Mouse (Mus musculus) heart, postnatal 10 days (tissue): ENCODE measurements at regions not wholly inside any gene's neighbourhood (a gene's known extent, or its start where the extent isn't known, plus 50 kb on each side); places are given as distances from the start of the nearest gene placed in this dataset.
"Not testable (repeated sequence)": the region's sequence is repeated elsewhere in the genome, so short reads cannot be mapped to it uniquely, and the experiment has no call there.

Experiments
- DNase-seq, 2 experiments: peaks; one replicate each; pipeline ENCODE4 v3.0.0; 2021
- intact Hi-C: fragments of 180-260 bp; cut with DNase I; formaldehyde crosslinking; loops from one replicate; pipeline ENCODE4 v1.15.1; 2025

DNA sequence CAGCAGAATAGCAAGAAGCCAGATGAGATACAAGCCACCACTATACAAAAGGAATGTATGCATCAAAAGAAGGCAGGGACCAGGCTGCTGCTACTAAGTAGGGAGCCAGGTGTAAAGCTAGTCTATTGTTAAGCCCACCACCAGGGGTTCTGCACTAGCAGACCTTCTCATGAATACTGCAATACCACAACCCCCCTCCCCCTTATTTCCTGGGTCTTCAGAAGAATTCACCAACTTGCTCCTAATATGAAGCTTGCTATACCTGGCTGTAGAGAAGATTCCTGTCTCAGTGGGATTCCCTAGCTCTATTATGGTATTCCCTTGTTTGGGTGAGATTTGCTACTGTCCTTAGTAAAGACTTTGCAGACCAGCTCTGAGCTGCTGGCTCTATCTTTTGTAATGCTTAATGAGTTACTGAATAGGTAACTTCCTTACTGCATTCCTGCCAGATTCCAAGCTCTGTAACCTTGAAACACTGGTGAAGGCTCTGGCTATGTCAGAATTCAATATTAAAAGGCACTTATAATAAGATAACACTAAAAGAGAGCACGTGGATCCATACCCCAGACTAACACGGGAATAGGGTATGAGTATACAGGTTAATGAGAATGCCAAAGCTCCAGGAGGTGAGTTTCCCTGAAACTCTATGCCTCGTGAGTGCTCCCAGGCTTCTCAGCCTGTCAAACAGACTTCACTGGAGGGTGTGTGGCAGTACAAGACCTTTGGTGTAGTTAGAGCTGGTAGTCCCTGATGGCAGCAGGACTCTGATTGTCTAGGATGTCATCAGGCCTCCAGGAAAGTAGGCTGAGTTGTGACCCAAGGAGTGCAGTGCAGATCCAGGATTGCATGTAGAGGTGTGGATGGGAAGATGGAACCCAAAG, 455.5 kb downstream of the Plxdc2 start:
- intact Hi-C loops, DNase-seq: not testable (repeated sequence)

DNA sequence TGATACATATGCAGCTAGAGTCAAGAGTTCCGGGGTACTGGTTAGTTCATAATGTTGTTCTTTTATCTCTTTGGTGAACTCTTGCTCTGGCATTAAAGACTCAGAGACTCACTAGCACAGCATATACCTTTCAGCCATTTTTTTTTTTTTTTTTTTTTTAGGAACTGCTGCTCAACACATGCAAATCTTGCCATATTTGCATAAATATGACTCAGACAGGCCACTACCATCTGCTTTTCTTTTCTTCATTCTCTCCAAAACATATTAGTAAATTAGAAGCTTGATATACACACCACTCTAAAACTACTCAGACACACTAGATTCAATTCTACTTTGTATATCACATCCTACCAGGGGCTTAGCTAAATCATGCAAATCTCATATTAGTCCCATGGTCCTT, 464.3 kb downstream of the Plxdc2 start:
- intact Hi-C loops, result no loop called here
- DNase-seq, result no peak

- DNase-seq, result no peak
- intact Hi-C loops, result no loop called here
Observed at GRCm38 (mm10) chr2:16824681-16825230, 468.7 kb downstream of the Plxdc2 start.

GRCm38 (mm10) chr2:16827266-16827665, 471.2 kb downstream of the Plxdc2 start:
- intact Hi-C loops, result no loop called here
- DNase-seq, result peak; percentile 53 to 68

DNA sequence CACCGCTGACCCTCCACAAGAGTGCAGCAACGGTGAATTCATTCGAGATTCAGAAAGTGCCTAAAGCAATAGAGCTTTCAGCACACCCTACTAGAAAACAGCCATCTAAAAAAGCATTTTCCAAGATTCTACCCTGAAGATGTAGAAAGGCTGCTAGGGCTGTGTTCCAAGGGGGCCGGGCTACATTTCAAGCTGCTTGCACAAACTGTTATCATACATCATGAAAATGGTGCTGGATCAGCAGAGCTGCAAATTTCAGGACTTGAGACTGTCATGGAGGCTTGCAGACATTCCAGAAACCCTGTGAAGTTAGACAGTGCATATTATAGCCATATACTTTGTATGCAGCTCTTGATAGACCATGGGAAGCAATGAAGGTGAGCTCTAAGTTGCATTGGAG, 479.9 kb downstream of the Plxdc2 start:
- DNase-seq, result peak; percentile 30 to 39
- intact Hi-C loops, result no loop called here

- DNase-seq, result no peak
- intact Hi-C loops, result no loop called here
Observed at GRCm38 (mm10) chr2:16838718-16839117, 482.6 kb downstream of the Plxdc2 start.

DNA sequence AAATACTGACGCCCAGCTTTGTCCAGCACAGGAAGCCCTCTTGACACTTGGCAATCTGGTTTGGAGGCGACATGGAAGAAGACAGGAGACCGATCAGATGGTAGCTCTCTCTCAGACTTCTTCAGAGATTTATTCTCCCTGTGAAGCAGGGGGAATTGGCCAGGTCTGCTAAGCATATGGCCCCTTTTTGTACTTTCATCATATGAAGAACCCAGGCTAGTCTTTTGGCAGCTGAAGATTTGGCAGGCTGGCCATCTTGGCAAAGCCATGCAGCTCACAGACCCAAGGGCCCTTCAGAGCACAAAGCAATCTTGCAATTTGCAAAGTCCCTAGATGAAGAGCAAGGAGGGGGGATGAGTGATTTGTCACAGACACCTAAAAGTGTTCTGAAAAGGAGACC, 493.8 kb downstream of the Plxdc2 start:
- DNase-seq, result peak; percentile 73 to 77
- intact Hi-C loops, result no loop called here

DNA sequence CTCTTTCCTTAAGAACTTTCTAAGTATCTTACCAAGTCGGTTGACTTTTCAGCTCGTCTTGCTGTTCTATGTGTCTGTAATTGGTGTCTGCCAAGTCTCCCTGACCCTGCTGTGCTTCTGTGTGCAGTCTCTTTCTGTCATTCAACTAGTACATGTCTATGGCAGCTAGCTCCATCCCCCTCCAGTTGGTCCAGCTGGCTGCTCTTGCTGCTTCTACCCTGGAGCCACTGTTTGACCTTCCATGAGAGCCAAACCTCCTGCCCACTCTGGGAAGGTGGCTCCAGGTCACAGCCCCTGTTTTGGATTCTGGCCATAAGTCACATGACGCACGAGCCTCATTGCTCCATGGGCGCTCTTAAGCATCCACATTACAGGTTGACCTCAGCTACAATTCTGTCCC, 504.0 kb downstream of the Plxdc2 start:
- DNase-seq, result peak; percentile 7 to 13
- intact Hi-C loops, result no loop called here

DNA sequence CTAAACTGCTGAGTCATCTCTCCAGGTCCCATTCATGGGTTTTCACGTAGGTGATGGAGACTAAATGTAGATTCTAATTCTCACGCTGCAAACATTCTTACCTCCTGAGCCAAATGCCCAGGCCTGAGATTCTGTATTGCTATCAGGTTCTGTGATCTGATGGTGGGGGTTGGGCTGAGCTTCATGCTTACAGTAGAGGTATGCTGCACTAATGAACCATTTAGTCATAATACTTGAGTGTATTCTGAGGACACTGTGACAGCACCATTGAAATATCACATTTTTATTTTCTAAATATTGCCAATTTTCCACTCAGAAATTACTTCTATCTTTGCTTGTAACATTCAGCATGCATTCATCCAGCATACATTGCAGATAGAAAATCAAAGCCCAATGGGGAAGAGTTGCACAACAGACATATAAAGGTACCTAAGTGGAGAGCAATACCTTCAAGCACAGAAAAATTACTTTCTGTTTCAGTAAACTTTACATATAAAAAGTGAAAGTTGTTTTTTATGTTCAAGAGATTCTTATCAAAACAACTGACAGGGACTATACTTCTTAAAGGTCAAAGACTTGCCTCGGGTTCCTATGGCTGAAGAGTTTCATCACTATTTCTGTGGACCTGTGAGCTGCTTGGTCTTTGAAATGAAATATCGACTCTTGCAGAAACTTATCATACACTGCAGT, 510.2 kb downstream of the Plxdc2 start:
- intact Hi-C loops, result no loop called here
- DNase-seq, result no peak

DNA sequence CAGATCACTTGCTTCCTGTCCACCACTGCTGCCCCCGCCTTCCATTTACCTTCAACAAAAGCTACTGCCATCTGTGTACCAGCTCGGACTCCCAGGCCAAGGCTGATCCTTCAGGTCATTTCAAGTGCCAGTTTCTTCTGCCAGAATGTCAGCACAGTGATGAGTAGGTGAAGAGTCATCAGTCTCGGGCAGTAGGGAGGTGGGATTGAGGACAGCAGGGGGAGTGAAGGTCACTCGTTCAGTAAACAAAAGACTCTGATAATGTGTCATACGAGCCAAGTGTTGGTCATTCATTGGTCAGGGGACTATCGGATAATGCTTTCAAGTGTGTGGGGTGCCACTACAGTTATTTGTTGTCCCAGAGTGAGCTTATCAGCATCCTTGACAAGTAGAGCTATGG, 536.3 kb downstream of the Plxdc2 start:
- intact Hi-C loops, result not testable (repeated sequence)
- DNase-seq, result peak; percentile 49 to 53

DNA sequence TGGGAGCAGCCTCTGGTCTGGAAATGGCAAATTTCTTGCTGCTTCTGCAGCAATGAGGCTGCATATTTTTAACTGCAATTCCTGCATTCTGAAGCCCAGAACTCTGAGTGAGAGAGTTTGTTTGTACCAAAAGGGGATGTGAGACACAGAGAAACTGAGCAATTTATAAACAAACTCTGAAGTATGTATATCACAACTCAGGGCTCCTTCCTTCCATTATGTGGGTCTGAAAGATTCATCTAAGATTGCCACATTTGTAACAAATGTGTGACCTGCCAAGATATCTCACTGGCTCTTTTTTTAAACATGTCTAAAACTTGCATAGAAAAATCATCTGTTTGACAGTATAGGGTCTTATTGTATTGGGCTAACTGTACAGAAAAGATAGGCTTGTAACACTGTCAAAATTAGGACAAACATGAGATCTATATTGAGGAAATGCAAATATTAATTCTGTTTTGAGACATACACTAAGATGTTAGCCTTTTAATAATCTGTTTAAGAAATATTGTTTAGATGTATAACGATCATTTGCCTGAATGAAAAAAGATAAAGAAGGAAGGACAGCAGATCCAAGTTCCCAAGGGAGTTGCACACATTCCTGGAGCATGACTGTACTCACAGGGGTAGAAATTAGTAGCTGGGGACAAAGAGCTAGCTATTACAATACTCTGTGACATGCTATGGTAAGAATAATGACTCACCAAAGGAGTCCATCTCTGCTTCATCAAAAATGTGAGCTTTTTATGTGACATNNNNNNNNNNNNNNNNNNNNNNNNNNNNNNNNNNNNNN, 553.3 kb downstream of the Plxdc2 start:
- peak in 1 of 2 experiments; percentile 18 for DNase-seq

GRCm38 (mm10) chr2:16914633-16915032, 558.5 kb downstream of the Plxdc2 start:
- intact Hi-C loops, result no loop called here
- peak; percentile 19 to 23 for DNase-seq

More for the DNA sequence above, 553.3 kb downstream of the Plxdc2 start:
- intact Hi-C loops, result no loop called here

DNA sequence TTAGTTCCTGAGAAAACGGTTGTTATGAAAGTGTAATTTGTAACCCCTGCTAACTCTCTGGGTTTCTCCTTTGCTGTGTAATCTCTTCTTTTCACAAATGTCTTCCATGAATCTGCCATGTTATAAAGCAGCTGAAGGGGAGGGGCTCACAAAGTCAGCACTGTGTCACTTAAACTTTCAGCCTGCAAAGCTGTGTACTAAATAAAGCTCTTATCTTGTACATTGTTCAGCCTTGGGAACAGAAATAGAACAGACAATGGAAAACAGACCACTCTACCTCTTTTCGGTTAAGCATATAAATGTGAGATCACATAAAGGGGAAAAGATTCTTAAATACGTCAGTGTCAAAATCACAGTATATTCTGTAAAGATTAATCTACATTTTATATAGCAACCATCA, 573.9 kb downstream of the Plxdc2 start:
- DNase-seq, result peak in 1 of 2 experiments; percentile 5
- intact Hi-C loops, result no loop called here

DNA sequence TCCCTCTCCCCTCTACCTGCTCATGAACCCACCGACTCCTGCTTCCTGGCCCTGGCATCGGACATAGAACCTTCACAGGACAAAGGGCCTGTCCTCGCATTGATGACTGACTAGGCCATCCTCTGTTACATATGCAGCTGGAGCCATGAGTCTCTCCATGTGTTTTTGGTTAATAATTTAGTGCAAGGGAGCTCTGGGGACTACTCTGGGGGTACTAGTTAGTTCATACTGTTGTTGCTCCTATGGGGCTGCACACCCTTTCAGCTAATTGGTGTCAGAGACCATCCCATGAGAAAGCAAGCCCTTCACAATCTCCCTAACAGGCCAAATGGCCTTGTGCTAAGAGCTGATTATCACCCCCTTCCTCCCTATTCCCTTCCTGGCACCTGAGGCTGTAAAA, 603.3 kb downstream of the Plxdc2 start:
- DNase-seq, result no peak
- intact Hi-C loops, result no loop called here

GRCm38 (mm10) chr2:16977380-16977779, 621.3 kb downstream of the Plxdc2 start:
- intact Hi-C loops, result no loop called here
- DNase-seq, result no peak

DNA sequence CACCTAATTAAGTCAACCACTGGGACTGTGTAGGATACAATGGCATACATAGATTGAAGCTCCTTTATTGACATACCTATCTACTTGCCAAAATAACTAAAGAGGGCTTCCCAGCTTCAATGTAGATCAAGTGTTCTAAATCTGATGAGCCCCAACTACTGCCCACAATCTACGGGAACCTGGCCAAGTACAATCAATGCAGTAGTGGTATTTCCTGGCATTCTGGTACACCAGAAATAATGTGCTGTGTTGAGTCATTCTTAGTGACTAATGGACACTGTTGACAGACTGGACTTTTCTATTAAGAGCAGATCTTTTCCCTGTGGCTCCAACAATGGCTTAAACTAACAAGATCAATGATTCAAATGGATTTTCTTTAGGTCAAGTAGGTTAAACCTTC, 626.7 kb downstream of the Plxdc2 start:
- intact Hi-C loops, result no loop called here
- DNase-seq, result no peak

DNA sequence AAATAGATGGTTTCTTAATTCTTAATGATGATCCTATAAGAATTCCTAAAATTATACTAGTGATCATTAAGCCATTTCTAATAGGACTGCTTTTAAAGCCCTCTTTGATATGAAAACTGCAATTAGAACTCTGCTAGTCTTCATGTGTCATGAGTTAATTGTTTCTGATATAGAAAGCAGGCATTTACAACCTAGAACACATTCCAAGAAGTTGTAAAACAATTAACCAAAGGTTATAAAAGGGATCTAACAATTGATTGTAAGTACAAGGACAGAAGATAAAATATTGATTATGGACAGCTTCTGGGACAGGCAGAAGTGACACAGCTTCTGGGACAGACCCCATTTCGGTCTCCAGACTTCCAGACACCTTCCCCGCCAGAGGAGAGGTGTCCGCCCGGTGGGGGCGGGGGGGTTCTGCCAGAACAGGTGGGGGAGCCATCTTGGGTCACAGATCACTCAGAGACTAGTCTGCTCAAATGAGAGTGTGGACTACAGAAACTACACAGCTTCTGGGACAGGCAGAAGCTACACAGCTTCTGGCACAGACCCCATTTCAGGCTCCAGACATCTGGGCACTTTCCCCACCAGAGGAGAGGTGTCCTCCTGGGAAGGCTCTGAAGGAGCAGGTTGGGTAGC, 627.6 kb downstream of the Plxdc2 start:
- intact Hi-C loops, result no loop called here
- DNase-seq, result no peak
